Mouse (Mus musculus) megakaryocyte progenitor cell, adult 5-6 weeks (primary cell): ENCODE results near the gene Adam6a. TPM values are rescaled to one million over a fixed set of nuclear protein-coding genes. Genes with fewer than 3 reads are reported as not detected.
"Not testable (repeated sequence)": the region's sequence is repeated elsewhere in the genome, so short reads cannot be mapped to it uniquely, and the experiment has no call there.

ENCODE experiments used
- ATAC-seq: replicated peaks from 2 replicates; pipeline ENCODE4 v1.8.0; 2016; ENCODE audit warnings: mild to moderate bottlenecking, moderate TSS enrichment, inconsistent platforms; ENCODE audit not compliant: poor library complexity
- total RNA-seq, 2 experiments: library from RNA; stranded (forward) in 1 of 2; stranded (reverse) in 1 of 2; fragments of 157-497, 149-512 nt in 1 of 2; fragments of 200-1000 nt in 1 of 2; gene quantifications; 2 replicates each; pipeline versions ENCODE4 v1.2.3 to v1.2.4; 2015 to 2017

Adam6a gene
- total RNA-seq (2015) (not detected in 2 replicates), total RNA-seq (2017) (not detected in 2 replicates)

DNA sequence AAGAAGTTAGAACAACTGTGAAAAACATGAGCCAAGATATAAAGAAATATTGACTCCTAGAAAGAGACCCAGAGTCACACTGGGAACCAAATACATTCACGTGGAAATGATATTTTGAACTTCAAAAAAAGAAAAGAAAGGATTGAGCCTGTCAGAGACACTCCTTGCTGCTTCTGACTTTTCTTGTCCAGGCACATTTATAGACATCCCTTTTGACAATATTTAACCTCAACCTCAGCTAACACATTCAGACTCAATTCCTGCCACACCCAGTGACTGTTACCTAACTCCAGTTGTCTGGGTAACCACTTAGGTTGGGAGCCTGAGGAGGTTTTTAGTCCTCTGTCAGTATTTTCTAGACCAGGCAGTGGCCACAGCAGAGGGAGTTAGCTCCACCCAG lies at the start of gene Adam6a:
Gene Adam6a, plus strand, starts transcription at position 301 of the 400 bp plus-strand sequence.
- ATAC-seq = not testable (repeated sequence)

DNA sequence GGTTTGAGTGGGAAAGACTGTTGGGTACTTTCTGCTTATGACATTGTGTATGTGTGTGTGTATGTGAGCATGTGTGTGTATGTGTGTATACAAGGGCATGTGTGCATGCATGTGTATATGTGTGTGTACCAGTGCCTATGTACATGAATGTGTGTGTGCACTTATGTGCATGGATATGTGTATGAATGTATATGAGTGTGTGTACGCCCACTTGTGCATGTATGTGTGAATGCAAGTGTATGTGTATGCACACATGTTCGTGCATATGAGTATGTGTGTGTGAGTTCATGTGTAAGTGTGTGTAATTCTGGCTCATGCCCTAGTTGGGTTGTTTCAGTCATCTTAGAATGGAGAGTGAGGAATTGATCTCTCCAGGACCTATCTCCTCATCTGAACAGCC lies 17.8 kb upstream of the Adam6a start:
- ATAC-seq = no peak

DNA sequence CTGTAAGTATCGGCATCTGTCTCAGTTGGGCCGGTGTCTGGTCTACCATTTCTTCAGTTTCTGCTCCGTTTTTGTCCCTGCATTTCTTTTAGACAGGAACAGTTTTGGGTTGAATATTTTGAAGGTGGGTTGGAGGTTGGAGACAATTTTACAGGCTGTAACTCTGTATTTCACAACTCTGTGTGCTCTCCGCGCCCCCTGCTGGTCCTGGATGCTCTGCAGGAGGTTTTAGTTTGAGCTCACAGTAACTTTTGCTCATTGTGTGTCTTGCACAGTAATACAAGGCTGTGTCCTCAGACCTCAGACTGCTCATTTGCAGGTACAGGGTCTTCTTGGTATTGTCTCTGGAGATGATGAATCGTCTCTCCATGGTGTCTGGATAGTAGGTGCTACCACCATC lies 34.5 kb downstream of the Adam6a start:
- ATAC-seq = peak; percentile 77

DNA sequence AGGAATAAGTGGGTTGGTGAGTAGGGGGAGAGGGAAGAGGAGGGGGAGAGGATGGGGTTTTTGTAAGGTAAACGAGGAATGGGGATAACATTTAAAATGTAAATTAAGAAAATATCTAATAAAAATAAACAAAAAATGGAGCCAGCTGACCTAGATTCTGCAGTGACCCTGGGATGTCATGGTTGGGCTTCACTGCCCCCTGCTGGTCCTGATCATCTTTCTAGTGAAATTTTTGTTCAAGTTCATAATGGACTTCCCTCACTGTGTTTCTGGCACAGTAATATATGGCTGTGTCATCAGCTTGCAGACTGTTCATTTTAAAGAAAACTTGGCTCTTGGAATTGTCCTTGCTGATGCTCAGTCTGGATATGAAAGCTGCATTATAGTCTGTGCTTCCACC lies 44.3 kb downstream of the Adam6a start:
- peak; percentile 64 for ATAC-seq

Other genes starting within 250 kb of the Adam6a start
- gene Adam6b, start 54.4 kb upstream of the Adam6a start, total RNA-seq (2015) = not detected in 2 replicates
- gene Adam6b, start 54.4 kb upstream of the Adam6a start, total RNA-seq (2017) = not detected in 2 replicates